Mouse (Mus musculus): ENCODE results near the gene Etfrf1. TPM values are rescaled to one million over a fixed set of nuclear protein-coding genes. Genes with fewer than 3 reads are reported as not detected.

Gene Etfrf1
- total RNA-seq (2017) = 27.6 and 32.3 TPM in 2 replicates

DNA sequence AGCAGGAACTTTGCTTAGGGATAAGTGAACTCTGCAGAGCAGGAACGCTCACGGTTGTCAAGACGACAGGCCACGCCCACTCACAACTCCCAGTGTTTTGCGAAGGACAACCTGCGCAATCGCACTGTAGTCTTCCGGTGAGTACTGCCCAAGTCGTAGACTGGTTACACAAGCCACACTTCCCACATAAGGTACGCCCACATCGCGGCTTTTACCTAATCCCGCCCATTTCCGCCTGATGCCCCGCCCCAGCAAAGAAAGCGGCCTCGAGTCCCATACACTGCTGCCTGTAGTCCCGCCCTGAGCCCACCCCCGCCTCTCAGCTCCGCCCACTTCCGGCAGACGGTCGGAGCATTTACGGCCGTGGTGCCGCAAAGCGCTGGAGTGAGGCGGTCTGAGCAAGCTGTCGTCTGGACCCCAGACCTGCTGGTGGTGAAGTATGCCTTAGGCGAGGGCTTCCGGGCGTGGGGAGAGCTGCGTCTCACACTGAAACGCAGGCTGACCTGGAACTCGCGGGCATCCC lies at the start of gene Etfrf1, which contains the start of gene Casc1:
TSS of gene Etfrf1 (plus strand) at position 319 of the 523 bp plus-strand sequence.
TSS of gene Casc1 (minus strand) at position 190 of the 523 bp plus-strand sequence.
- peak; percentile 95 for ATAC-seq (ENCODE audit: extremely low read depth, insufficient number of reproducible peaks, low FRiP score, poor library complexity, severe bottlenecking)

DNA sequence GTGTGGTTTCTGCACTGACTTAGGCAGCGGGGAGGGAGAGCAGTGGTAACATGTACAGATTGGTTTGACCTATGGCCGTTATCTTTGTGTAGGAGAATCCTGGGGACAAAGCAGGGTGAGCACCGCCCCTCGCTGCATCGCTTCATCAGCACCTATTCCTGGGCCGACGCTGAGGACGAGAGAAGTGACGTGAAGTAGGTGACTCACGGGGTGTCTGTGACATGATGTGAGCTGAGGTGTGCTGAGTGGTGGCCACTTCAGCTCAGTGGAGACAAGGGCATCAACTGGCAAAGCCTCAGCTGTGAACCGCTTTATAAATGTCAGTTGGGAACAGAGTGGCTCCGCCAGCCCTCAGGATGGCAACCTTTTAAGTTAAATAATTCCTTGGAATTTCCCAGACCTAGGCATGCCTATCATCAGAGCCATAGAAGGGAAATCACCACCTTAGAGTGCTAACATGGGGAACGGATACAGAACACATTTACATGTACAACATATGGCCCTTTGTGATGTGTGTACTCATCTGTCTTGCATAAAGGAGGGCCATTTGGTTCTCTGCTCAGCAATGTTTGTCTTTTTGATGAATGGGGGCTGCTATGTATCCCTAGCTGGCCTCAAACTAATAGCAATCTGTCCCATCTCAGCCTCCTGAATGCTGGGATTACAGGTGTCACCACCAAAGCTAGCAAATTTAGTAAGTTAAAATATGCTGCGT lies 38.9 kb upstream of the Etfrf1 start:
- ATAC-seq (ENCODE audit: extremely low read depth, insufficient number of reproducible peaks, low FRiP score, poor library complexity, severe bottlenecking) = no peak

GRCm38 (mm10) chr6:145173781-145174191 lies 37.1 kb upstream of the Etfrf1 start:
- ATAC-seq (ENCODE audit: extremely low read depth, insufficient number of reproducible peaks, low FRiP score, poor library complexity, severe bottlenecking) = no peak

GRCm38 (mm10) chr6:145175571-145175981 lies 35.4 kb upstream of the Etfrf1 start:
- ATAC-seq (ENCODE audit: extremely low read depth, insufficient number of reproducible peaks, low FRiP score, poor library complexity, severe bottlenecking) = no peak

DNA sequence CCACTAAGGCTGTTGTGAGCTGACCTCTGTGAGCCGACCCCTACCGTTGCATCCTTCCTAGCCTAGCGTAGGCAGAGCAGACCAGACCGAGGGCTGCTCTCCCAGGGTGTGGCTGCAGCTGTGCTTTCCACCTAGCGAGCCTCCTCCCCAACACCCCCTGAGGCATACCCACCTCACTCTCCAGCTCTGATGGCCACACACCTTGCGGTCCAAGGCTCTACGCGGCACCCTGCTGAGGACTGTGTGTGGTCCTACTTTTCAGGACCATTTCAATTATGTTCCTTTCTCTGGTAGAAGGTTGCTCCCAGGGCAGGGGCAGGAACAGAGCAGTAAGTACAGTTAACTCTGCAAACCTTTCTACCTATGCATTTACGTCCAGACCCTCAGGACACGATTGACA lies 34.5 kb upstream of the Etfrf1 start:
- no peak for ATAC-seq (ENCODE audit: extremely low read depth, insufficient number of reproducible peaks, low FRiP score, poor library complexity, severe bottlenecking)

DNA sequence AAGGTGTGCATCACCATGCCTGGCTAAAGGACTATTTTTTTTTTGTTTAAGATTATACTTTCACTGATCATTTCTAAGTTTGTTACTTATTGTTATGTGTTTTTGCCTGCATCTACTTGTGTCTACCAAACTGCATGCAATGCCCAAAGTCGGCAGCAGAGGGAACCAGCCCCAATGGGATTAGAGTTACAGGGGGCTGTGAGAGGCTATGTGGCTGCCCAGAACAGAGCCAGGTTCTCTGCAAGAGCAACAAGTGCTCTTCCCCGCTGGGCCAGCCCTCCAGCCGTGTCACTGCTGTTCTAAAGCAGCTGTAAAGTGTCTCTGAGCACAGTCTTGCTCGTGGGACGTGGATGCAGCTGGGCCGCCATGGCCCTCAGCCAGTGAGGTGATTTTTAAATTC lies 31.3 kb upstream of the Etfrf1 start:
- ATAC-seq (ENCODE audit: extremely low read depth, insufficient number of reproducible peaks, low FRiP score, poor library complexity, severe bottlenecking) = peak; percentile 60

DNA sequence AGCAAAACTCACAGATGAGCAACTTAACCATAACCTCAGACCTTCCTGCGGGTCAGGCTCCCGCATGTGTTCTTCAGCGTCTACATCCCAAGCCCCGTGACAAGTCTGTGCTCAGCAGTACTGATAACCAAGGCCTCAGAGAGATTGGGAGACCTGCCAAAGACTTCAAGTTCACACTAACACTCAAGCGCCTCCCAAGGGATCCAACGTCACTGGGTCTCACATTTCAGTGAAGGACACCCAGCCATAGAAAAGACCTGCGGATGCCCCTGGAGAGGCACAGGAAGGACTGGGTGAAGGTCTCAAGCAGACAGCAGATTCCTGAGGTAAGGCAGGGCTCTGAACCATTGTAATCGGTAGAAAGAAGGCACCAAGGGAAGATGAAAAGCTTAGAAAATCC lies 28.9 kb upstream of the Etfrf1 start:
- no peak for ATAC-seq (ENCODE audit: extremely low read depth, insufficient number of reproducible peaks, low FRiP score, poor library complexity, severe bottlenecking)

DNA sequence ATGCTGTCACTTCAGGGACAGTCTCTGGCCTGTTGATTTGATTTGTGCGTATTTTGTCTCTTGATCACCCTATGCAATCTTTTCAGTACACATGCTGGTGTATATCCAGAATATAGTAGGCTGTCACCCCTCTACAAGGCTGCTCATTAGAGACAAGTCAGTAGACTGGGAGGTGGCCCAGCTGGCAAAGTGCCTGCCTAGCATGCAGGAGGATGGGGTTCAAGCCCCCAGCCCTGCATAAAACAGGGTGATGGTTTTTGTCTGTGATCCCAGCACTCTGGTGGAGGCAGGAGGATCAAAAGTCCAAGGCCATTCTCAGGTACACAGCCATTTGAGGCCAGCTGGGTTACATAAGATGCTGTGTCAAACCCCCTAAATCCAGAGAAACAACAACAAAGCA lies 24.8 kb upstream of the Etfrf1 start:
- no peak for ATAC-seq (ENCODE audit: extremely low read depth, insufficient number of reproducible peaks, low FRiP score, poor library complexity, severe bottlenecking)

DNA sequence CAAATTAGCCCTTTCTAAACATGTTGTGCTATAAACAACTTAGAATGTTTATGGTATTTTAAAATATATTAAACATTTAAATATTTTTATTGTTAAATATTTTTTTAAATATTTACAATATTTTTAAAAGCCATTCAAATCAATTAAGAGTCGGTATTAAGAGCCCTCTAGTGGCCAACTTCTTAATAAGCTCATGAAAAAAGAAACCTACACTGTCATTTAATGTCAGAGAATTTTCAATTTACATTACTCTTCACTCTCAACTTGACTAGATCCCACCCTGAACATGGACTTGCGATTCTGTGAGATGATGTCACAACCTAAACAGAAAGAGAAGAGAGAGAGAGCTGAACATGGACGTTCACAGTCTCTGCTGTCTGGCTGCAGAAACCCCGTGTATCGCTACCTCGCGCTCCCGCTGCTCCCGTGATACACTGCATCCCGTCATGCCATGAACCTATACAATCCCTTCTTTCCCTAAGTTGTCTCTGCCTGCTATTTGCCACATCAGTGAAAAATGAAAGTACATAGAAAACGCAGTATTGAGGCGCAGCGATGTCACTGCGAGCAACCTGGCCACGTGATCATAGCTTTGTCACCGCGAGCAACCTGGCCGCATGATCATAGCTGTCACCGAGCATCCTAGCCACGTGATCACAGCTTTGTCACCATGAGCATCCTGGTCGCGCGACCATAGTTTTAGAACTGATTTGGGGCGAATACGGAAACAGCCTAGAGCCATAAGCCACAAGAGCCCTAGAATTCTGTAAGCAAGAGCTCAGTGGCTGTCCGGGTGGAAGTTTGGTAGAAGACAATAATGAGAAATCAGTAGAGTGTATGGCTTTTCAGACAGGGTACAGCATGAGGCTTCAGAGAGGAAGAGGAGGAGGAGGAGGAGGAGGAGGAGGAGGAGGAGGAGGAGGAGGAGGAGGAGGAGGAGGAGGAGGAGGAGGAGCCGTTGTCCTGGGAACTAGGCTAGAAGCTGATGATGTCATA lies 23.5 kb upstream of the Etfrf1 start:
- peak; percentile 67 for ATAC-seq (ENCODE audit: extremely low read depth, insufficient number of reproducible peaks, low FRiP score, poor library complexity, severe bottlenecking)

DNA sequence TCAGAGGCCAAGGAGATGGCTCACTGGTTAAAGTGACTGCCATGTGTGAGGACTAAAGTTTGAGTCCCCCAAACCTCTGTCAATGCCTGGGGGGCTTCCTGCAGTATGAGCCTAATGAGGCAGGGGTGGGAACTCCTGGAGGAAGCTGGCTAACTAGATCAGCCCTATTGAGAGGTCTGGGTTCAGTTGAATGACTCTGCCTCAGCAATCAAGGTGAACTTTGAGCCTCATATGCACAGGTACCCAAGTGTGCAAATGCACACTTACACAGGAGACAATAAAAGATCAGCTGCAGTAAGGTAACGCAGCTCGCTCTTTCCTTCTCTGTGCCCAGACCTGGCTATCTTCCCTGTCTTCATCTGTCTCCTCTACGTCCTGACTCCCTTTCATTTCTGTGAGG lies 17.9 kb upstream of the Etfrf1 start:
- ATAC-seq (ENCODE audit: extremely low read depth, insufficient number of reproducible peaks, low FRiP score, poor library complexity, severe bottlenecking) = no peak

- ATAC-seq (ENCODE audit: extremely low read depth, insufficient number of reproducible peaks, low FRiP score, poor library complexity, severe bottlenecking) = peak; percentile 67
Observed at GRCm38 (mm10) chr6:145193446-145193845, 17.5 kb upstream of the Etfrf1 start.

DNA sequence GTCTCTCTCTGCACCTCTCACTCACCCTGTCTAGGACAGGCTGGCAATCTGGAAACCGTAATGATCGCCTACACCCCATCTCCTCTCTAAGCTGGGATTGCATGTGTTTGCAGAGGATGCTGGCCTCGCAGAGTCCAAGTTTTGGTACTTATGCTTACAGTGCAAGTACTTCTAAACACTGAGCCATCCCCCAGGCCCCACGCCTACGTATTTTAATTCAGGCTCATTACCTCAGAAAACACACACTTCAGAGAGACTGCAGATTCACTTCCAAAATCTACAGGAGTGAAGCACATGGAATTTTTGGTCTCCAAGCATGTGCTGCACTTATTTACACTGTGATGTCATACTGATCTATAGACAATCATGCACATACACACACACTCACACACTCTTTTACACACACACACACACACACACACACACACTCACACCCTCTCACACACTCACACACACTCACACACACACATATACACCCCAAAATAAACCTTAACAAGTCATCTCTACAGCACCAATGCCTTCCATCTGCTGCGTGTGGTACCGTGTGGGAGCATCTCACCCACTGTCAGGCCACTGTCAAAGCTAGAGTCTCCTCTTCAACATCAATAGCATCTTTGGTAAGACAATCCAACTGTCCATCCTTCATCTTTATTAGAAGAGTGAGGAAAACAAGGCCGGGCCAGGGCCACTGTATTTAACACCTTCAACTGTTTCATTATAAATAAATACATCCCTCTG lies 12.8 kb upstream of the Etfrf1 start:
- ATAC-seq (ENCODE audit: extremely low read depth, insufficient number of reproducible peaks, low FRiP score, poor library complexity, severe bottlenecking) = no peak

- ATAC-seq (ENCODE audit: extremely low read depth, insufficient number of reproducible peaks, low FRiP score, poor library complexity, severe bottlenecking) = no peak
Observed at GRCm38 (mm10) chr6:145202432-145203125, 8.4 kb upstream of the Etfrf1 start.

DNA sequence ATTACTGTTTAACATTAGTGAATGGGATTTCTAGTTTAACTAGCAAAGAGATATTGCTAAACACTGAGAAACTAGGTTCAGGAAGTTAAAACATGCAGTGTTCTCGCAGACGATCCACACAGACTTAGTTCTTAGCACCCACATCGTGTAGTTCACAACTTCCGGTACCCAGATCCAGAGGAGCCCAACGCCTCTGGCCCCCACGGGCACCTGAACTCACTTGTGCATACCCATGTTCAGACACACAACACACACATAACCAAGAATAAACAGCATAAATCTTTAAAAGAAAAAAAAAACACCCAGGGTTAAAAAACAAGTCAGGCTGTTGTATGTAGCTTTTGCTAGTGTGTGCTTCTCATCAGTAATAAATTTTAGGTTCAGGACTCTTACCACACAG lies 6.5 kb upstream of the Etfrf1 start:
- no peak for ATAC-seq (ENCODE audit: extremely low read depth, insufficient number of reproducible peaks, low FRiP score, poor library complexity, severe bottlenecking)

GRCm38 (mm10) chr6:145205142-145205541 lies 5.8 kb upstream of the Etfrf1 start:
- no peak for ATAC-seq (ENCODE audit: extremely low read depth, insufficient number of reproducible peaks, low FRiP score, poor library complexity, severe bottlenecking)

DNA sequence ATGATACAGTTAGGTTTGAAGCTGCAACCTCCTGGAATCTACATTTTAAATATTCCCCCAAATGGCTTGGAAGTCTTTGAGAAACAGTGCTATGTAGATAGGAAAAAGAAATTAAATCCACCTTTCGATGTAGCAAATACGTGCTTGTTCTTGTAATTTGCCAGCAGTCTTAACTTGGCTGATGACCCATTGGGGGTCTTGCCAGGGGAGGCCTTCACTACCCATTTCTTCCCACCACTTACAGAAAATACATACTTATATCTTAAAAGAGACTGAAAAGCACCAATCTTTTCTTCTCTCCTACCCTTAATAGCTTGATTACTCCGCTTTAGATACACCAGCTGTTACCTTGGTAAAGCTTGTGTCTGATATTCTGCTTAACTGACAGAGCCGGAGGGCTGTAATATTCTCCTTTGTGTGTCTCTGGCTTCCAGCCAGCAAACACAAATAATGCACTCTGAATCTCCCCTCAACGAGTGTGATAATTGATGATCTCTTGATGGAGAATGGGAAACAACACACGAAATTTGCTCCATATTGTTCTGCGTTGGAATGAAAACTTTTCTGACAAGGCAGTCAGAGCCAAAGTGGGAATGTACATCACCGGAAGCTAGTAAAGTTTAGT lies 766 bp upstream of the Etfrf1 start:
- ATAC-seq (ENCODE audit: extremely low read depth, insufficient number of reproducible peaks, low FRiP score, poor library complexity, severe bottlenecking) = no peak

DNA sequence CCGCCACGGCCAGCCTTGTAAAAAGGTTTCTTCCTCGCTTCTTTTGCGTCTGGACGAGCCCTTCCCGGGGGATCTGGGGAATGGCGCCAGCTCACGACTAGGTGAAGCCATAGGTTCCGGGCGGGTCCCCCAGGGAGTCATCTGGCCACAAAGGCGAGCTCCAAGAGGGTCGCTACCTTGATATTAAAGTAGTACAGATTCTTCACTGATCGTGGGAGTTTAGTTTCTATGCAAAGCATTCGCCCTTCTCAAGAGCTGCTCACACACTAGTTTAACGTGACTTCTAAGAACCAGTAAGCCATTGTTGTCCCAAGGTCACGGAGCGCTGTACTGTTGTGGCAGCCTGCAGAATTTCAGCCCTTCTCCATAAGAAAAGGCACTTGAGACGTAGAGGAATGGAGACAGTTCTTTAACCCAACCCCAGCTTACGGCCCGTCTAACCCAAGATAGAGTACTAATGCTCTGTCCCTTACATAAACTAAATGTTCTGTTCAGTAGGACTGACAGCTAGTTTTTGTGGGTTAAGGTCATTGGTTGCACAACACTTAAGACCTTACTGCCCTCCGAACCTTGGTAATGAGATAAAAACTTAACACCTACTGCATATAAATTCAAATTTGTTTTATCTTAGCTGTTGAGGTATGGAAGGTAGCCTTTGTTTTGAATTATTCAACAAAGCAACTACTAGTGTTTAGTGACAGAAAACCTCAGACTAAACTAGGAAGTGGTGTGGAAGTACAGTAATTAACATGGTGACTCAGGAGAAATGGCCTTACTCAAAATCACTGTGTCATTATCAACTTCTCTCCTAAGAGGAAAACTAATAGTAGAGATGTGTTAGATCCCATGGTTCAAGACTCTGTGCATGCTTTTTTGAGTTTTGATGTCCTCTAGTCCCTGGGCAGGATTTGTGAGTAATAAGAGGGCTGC lies 707 bp downstream of the Etfrf1 start:
- ATAC-seq (ENCODE audit: extremely low read depth, insufficient number of reproducible peaks, low FRiP score, poor library complexity, severe bottlenecking) = no peak
